Mouse (Mus musculus) urinary bladder, postnatal 25 days (tissue): Measurements from ENCODE around the gene Ppp4c.

ENCODE experiments used
- DNase-seq: peaks from one replicate; pipeline ENCODE4 v3.0.0; 2022; ENCODE audit warnings: low spot score

Ppp4c gene

DNA sequence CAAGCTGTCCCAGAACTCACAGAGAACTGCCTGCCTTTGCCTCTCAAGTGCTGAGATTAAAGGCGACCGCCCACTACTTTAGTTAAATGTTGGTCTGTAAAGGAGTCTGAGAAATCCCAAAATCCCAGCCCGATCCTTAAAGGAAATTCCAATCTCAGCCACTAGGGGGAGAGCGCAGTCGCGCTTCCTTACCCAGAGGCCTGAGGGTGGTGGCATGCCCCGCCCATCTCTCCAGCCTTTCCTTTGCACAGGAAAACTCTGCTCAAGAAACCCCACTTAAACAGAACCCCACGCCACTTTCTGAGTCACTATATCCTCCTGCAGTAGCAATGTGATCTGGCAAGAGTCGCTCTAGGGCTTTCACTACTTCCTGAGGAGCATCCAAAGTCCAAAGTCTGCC lies 37.4 kb downstream of the Ppp4c start:
- DNase-seq = peak; percentile 66

- DNase-seq = no peak
Observed at GRCm38 (mm10) chr7:126749582-126750343, 42.5 kb downstream of the Ppp4c start.

- DNase-seq = no peak
Observed at GRCm38 (mm10) chr7:126748824-126749223, 43.5 kb downstream of the Ppp4c start.

DNA sequence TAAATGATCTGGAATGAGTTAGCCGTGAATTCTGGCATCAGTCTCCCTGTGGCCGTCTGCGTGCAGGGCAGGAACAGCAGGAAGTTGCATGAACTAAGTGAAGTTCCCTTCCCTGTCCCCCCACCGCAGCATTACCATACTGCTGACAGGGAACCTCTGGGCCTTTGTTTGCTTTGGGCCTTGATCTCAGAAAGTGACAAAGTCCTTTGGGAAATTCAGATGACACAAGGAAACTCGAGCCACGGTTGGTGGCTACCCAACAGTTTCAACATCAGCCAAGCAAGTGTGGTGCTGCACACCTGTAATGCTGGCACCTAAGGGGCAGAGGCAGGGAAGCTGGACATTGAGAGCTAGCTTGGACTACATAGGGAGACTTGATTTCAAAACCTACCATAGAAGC lies 45.5 kb downstream of the Ppp4c start:
- DNase-seq = no peak

- DNase-seq = no peak
Observed at GRCm38 (mm10) chr7:126746066-126746465, 46.2 kb downstream of the Ppp4c start.

DNA sequence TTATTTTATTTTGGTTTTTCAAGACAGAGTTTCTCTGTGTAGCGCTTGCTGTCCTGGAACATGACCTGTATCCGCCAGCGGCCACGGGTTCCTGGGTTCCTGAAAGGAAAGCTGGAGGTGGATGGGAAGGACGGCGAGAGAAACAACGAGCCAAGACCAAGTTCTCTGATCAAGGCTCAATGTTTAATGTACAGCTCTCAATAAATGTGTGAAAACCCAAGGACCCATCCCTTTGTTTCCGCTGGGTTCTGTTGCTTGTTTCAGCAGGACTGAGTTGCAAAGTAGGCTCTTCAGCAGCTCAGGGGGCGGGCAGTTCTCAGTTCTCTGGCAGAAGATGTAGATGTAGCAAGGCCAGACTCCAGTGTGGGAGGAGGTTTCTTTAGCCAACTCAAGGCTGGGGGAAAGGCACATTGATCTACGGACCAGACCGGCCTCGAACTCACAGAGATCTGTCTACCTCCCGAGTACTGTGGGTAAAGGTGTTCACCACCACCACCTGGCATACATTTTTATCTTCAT lies 50.3 kb downstream of the Ppp4c start:
- DNase-seq = no peak

DNA sequence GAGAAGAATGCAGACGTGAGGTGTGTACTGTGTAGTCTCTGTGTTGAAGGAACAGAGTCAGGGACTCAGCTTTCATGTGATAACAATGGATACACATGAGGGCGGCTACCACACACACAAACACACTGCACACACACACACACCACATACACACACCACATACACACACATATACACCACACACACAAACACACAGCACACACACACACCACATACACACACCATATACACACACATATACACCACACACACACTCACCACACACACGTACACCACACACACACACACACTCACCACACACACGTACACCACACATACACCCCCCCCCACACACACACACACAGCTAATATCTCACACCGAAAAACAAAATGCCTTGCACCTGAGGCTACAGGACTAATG lies 50.8 kb downstream of the Ppp4c start:
- DNase-seq = no peak

DNA sequence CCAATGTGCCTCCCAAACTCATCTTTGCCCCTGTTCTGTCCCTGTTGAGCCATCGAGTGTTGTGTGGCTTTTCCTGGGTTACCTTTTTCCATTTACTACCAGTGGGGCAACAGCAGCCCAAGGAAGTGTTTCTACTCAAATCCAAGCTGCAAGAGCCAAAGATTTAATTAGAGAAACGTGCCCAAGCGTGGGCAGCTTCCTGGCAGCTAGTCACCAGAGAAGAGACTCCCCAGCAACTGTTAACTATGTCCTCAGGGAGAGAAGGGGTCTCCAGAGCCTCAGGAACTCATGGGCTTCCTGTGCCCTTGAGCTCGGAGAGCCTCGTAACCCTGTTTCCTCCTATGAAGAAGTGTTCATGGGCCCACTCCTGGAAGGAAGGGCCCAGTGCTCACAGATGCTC lies 51.3 kb downstream of the Ppp4c start:
- DNase-seq = no peak

GRCm38 (mm10) chr7:126740132-126740735 lies 52.1 kb downstream of the Ppp4c start:
- DNase-seq = no peak

DNA sequence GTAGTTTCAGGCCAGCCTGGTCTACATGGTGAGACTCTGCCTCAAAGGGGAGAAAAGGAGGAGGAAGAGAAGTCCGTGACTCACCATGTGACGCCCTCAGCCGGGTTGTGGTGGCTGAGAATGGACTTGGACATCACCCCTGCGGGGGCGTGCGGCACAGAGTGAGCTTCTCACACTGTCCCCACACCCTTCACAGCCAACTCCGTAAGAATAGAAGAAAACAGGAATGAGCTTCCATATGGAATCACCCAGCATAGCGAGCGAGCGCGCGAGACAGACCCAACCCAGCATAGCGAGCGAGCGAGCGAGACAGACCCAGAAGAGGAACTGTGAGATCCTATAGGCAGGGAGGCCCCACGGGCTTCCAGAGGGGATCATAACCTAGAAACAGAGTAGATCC lies 52.7 kb downstream of the Ppp4c start:
- DNase-seq = no peak

DNA sequence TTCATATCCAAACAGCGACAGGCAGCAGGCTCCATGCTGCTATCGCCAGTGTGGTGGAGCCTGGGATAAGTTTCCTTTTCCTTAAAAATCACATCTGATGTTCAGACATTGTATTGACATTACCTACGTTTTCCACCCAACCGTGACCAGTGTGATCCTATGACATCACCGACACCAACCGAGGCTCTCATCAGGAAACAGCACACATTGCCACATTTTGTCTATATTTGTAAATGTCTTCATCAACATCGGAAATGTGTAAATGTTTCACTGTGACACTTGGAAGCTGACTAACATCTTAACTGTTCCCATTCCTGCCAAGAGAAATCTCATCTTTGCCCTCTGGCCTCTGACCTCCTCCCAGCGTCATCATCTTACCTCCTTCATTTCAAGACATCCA lies 56.2 kb downstream of the Ppp4c start:
- DNase-seq = no peak
